Mouse (Mus musculus): ENCODE results near the gene 3300002I08Rik. TPM values are rescaled to one million over a fixed set of nuclear protein-coding genes. Genes with fewer than 3 reads are reported as not detected.
A peak's percentile ranks its signal among the peaks of the same experiment; 100 is the strongest.
"Not testable (repeated sequence)": the region's sequence is repeated elsewhere in the genome, so short reads cannot be mapped to it uniquely, and the experiment has no call there.

The 3300002I08Rik gene
- 8.5 and 9.4 TPM in 2 replicates for polyA plus RNA-seq (2015; fragmentation: Nextera tagmentation; extraction: Ambion mirVana)

DNA sequence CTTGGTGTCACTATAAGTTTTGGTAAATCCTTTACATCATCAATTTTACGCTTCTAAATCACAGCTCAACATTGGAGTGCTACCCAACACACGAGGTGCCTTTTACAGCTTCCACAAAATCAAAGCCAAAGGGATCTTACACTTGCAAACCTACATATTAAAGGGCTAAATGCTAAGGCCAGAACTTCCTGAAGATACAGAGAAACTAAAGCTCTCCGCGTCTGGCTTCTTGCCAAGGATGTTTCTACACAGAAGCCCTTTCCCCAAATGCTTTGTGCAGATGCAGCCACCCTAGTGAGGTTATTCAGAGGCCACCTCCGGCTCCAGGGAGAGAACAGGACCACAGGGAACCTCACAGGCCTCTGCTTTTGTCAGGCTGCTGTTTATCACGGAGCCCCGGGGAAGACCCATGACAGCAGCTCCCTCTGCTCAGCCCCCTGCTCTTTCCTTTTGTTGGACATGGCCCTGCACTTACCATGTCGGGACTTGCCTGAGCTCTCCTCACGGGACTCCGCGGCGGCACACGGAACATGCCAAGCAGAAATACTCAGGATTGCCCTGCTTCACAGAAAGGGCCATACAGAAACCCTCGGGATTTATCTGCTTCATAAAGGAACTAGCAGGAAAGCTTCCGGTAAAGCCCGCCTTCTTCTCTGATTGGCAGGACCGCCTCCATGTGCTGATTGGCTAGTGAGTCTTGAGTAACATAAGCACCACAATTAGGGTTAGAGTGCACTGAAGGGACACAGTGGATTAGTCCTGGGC is at the start of gene 3300002I08Rik:
Gene 3300002I08Rik (minus strand): TSS at position 653 of the 765 bp plus-strand sequence.
- Histone ChIP-seq H3K27ac (ENCODE audit: low read length) (peak within 1 kb of the TSS; percentile 63), H3K9ac (replicated peaks; ENCODE audit: low read length) (peak within 1 kb of the TSS; percentile 68), H3K4me3 (ENCODE audit: low read length) (peak within 1 kb of the TSS; percentile 60), H3K4me2 (replicated peaks; ENCODE audit: low read depth, low read length) (peak within 1 kb of the TSS; percentile 53)
- WGBS = 2% methylated on average over 16 of the region's 17 CpGs
- H3K9me3 ChIP-seq (ENCODE audit: low read length); H3K27me3 ChIP-seq (ENCODE audit: insufficient read depth, low read length); H3K36me3 ChIP-seq (ENCODE audit: insufficient read depth, low read length); H3K4me1 ChIP-seq (ENCODE audit: insufficient read depth, low read length): not testable (repeated sequence)
- peak; percentile 100 for ATAC-seq (ENCODE audit: low FRiP score, low TSS enrichment)

DNA sequence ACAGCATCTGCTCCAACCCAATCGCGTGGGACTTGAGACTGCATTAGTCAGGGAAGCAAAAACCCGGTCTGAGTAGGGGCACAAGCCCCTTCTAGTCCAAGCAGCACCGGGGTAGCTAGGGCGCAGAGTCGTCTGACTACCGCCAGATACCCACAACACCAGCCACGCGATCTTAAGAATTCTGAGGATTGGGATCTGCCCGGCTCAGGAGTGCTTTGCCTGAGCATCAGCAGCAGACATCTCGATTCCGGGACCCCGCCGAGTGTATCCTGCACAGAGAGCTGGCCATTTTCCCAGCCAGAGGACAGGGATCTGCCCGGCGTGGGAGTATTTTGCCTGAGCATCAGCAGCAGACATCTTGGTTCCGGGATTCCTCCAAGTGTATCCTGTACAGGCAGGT is 49.6 kb upstream of the 3300002I08Rik start:
- Histone ChIP-seq H3K36me3 (ENCODE audit: insufficient read depth, low read length) (peaks cover 14% of the 10 kb centered on the region), H3K9me3 (ENCODE audit: low read length) (peaks cover 17% of the 10 kb centered on the region)
- not testable (repeated sequence) for H3K4me3 ChIP-seq (ENCODE audit: low read length); H3K4me1 ChIP-seq (ENCODE audit: insufficient read depth, low read length); H3K27ac ChIP-seq (ENCODE audit: low read length); ATAC-seq (ENCODE audit: low FRiP score, low TSS enrichment); H3K4me2 ChIP-seq (replicated peaks; ENCODE audit: low read depth, low read length); H3K27me3 ChIP-seq (ENCODE audit: insufficient read depth, low read length); H3K9ac ChIP-seq (replicated peaks; ENCODE audit: low read length)
- 88% methylated on average over 17 of the region's 17 CpGs for WGBS

DNA sequence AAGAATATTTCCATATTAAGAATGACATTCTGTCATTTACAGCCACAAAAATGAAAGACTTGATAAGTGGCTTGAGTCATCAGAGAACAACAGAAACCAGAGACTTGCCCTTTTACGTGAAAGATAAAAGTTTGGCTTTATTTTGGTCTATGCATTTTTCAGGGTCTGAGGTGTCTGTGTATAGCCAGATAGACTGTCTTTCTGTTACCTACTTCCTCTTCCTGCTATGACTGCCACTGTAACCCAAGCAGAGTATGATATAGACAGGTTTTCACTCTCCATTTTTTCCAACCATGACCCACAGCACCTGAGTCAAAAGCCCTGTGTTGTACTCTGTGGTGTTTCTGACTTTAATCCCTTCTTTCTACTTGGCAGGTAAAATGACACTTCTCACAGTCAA is 27.6 kb upstream of the 3300002I08Rik start:
- no peak for ATAC-seq (ENCODE audit: low FRiP score, low TSS enrichment)

DNA sequence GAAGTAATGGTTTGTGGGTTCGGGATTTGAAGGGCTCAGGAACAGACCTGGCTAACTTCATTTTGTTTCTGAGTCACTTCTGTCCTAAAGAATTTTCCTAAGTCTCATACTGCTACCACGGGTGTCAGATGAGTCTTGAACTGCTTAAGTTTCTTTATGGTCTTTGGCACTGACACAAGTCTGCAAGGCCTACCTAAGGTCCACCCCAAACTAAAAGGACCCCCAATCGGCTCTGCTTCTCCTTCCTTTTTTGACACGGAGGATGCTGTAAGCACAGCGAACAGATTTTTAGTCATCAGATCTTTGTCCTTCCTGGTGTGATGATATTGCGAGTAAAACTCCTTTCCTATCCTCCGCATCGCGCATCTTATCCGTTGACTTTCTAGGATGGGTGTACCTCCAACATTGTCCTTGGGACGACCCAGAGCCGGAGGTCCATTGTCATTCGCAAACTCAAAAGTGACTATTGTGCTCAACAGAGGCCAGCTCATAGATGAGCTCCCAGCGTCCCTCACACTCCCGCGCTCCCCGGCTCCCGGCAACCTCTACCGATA is 23.1 kb upstream of the 3300002I08Rik start:
- not testable (repeated sequence) for H3K36me3 ChIP-seq (ENCODE audit: insufficient read depth, low read length); H3K27me3 ChIP-seq (ENCODE audit: insufficient read depth, low read length); H3K9ac ChIP-seq (replicated peaks; ENCODE audit: low read length); ATAC-seq (ENCODE audit: low FRiP score, low TSS enrichment); H3K4me1 ChIP-seq (ENCODE audit: insufficient read depth, low read length); H3K9me3 ChIP-seq (ENCODE audit: low read length); H3K4me3 ChIP-seq (ENCODE audit: low read length); H3K27ac ChIP-seq (ENCODE audit: low read length); H3K4me2 ChIP-seq (replicated peaks; ENCODE audit: low read depth, low read length)
- 92% methylated on average over 18 of the region's 19 CpGs for WGBS

More for the DNA sequence above, 27.6 kb upstream of the 3300002I08Rik start:
- Histone ChIP-seq H3K9ac (replicated peaks; ENCODE audit: low read length) (no peak overlapping the region), H3K4me2 (replicated peaks; ENCODE audit: low read depth, low read length) (no peak overlapping the region), H3K4me3 (ENCODE audit: low read length) (no peak overlapping the region), H3K27ac (ENCODE audit: low read length) (no peak overlapping the region), H3K36me3 (ENCODE audit: insufficient read depth, low read length) (no peaks in the 10 kb centered on the region), H3K27me3 (ENCODE audit: insufficient read depth, low read length) (no peaks in the 10 kb centered on the region), H3K9me3 (ENCODE audit: low read length) (no peaks in the 10 kb centered on the region), H3K4me1 (ENCODE audit: insufficient read depth, low read length) (no peaks in the 10 kb centered on the region)
- WGBS = 79% methylated on average over 1 of the region's 1 CpGs

DNA sequence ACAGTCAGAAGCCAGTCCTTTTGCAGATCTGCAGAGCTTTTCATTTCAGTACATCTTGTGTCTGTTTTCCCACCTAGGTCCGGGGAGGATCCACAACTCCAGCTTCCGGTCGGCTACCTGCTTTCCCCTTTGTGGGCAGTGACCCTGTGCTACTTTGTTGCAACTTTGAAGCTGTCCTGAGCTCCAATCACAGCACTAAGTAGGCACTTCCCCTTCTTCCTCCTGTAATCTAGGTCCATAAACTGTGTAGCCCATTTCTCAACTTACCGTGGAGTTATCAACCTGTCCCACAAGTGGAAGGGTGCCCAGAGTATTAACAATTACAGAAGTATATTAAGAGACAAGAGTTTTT is 289 bp upstream of the 3300002I08Rik start:
- Histone ChIP-seq H3K27ac (ENCODE audit: low read length) (peak overlapping the region; percentile 44; the same call in 1 of the 2 replicates), H3K27me3 (ENCODE audit: insufficient read depth, low read length) (no peaks in the 10 kb centered on the region), H3K9me3 (ENCODE audit: low read length) (no peaks in the 10 kb centered on the region), H3K9ac (replicated peaks; ENCODE audit: low read length) (peak overlapping the region; percentile 50), H3K4me2 (replicated peaks; ENCODE audit: low read depth, low read length) (peak overlapping the region; percentile 53), H3K4me3 (ENCODE audit: low read length) (peak overlapping the region; percentile 60), H3K4me1 (ENCODE audit: insufficient read depth, low read length) (0 out of 2 replicates have a peak, but pooled peaks cover 3% of the 10 kb centered on the region), H3K36me3 (ENCODE audit: insufficient read depth, low read length) (no peaks in the 10 kb centered on the region)
- 4% methylated on average over 4 of the region's 4 CpGs for WGBS
- peak; percentile 69 for ATAC-seq (ENCODE audit: low FRiP score, low TSS enrichment)

DNA sequence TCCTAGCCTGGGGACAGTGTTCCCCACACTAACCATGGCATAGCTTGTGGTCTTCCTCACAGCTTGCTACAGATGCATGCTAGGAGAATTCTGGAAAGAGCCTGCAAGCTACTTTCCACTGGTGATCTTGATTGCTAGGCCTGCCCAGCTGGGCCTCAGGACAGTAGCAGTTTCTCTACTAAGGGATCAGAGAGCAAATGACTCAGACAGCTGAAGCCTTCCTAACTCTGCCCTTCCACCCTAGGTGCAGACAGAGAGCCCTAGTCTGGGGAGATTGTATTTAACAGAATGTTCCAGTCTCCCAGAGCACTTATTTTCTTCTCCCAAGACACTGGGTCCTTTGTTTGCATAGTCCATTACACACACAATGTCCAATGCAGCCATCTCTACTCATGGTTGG is 5.4 kb downstream of the 3300002I08Rik start:
- ATAC-seq (ENCODE audit: low FRiP score, low TSS enrichment) = not testable (repeated sequence)

DNA sequence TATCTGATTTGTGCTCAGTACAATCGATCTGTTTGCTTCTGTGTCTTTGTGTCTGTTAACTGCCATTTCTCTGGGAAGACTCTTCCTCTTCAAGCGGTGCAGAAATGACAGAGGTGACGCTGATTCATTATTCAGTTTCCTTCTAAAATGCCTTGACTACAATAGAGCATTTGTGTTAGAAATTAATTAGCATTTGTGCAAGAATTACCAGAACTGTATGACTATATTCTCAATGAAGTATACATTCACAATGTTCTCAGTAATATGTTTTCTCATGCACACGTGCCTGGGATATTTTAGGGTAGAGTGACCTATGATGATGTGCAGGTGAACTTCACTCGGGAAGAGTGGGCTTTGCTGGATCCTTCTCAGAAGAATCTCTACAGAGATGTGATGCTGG is 39.2 kb downstream of the 3300002I08Rik start, which contains the start of gene Gm10130:
Gene Gm10130 (plus strand): TSS at position 301 of the 400 bp plus-strand sequence.
- H3K9ac ChIP-seq (replicated peaks; ENCODE audit: low read length) = no peak within 1 kb of the TSS
- no peaks in the 10 kb centered on the region for H3K27me3 ChIP-seq (ENCODE audit: insufficient read depth, low read length)
- H3K4me1 ChIP-seq (ENCODE audit: insufficient read depth, low read length) = no peaks in the 10 kb centered on the region
- H3K36me3 ChIP-seq (ENCODE audit: insufficient read depth, low read length) = peaks cover 55% of the 10 kb centered on the region
- WGBS = 94% methylated on average over 5 of the region's 5 CpGs
- no peak within 1 kb of the TSS for H3K4me2 ChIP-seq (replicated peaks; ENCODE audit: low read depth, low read length)
- no peak within 1 kb of the TSS for H3K27ac ChIP-seq (ENCODE audit: low read length)
- H3K9me3 ChIP-seq (ENCODE audit: low read length) = peaks cover 35% of the 10 kb centered on the region
- no peak within 1 kb of the TSS for H3K4me3 ChIP-seq (ENCODE audit: low read length)
- no peak for ATAC-seq (ENCODE audit: low FRiP score, low TSS enrichment)

More for the DNA sequence above, 5.4 kb downstream of the 3300002I08Rik start:
- H3K27me3 ChIP-seq (ENCODE audit: insufficient read depth, low read length); H3K36me3 ChIP-seq (ENCODE audit: insufficient read depth, low read length); H3K27ac ChIP-seq (ENCODE audit: low read length); H3K9me3 ChIP-seq (ENCODE audit: low read length); H3K4me1 ChIP-seq (ENCODE audit: insufficient read depth, low read length); H3K4me3 ChIP-seq (ENCODE audit: low read length); H3K9ac ChIP-seq (replicated peaks; ENCODE audit: low read length); H3K4me2 ChIP-seq (replicated peaks; ENCODE audit: low read depth, low read length): not testable (repeated sequence)

DNA sequence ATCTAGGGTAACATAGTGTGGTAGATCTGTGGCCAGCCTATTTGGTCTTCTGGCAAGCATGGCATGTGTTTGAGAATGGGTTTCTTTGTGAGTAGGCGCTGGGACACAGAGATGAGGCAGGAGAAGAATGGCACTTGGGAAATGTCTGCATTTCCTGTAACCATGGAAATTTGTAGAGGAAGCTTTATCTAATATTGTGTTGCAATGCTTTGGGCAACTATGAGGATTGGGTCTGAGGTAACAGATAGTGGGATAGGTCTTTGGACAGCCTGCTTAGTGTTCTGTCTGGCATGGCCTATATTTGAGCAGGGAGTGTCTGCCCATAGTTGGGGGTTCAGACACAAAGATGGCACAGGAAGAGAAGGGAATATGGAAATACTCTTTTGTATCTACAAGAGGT is 43.6 kb downstream of the 3300002I08Rik start:
- Histone ChIP-seq H3K27me3 (ENCODE audit: insufficient read depth, low read length) (no peaks in the 10 kb centered on the region), H3K4me3 (ENCODE audit: low read length) (no peak overlapping the region), H3K4me1 (ENCODE audit: insufficient read depth, low read length) (no peaks in the 10 kb centered on the region), H3K9me3 (ENCODE audit: low read length) (peaks cover 44% of the 10 kb centered on the region), H3K4me2 (replicated peaks; ENCODE audit: low read depth, low read length) (no peak overlapping the region), H3K36me3 (ENCODE audit: insufficient read depth, low read length) (peaks cover 66% of the 10 kb centered on the region), H3K27ac (ENCODE audit: low read length) (no peak overlapping the region), H3K9ac (replicated peaks; ENCODE audit: low read length) (no peak overlapping the region)
- ATAC-seq (ENCODE audit: low FRiP score, low TSS enrichment) = no peak
- 94% methylated on average over 1 of the region's 1 CpGs for WGBS

DNA sequence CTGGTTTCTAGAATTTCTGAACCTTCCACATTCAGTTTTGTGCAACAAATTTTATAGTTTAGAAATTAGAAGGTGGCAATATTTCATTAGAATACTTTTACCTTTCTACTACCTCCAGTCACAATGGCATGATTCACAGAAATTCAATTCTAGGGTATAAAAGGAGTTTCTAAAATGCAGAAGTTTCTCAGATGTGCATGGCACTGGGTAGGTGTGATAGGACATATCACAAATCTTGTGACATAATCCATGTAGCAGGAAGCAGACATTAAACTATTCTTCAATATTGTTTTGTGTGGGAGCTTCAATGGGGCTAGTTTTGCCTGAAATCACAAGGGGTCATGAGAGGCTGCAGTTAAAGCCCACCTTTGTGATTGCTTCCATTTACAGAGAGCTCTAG is 46.4 kb downstream of the 3300002I08Rik start:
- no peaks in the 10 kb centered on the region for H3K4me1 ChIP-seq (ENCODE audit: insufficient read depth, low read length)
- no peak overlapping the region for H3K9ac ChIP-seq (replicated peaks; ENCODE audit: low read length)
- no peak for ATAC-seq (ENCODE audit: low FRiP score, low TSS enrichment)
- no peaks in the 10 kb centered on the region for H3K27me3 ChIP-seq (ENCODE audit: insufficient read depth, low read length)
- H3K9me3 ChIP-seq (ENCODE audit: low read length) = peaks cover 40% of the 10 kb centered on the region
- no peak overlapping the region for H3K4me2 ChIP-seq (replicated peaks; ENCODE audit: low read depth, low read length)
- no peak overlapping the region for H3K4me3 ChIP-seq (ENCODE audit: low read length)
- H3K27ac ChIP-seq (ENCODE audit: low read length) = no peak overlapping the region
- peaks cover 53% of the 10 kb centered on the region for H3K36me3 ChIP-seq (ENCODE audit: insufficient read depth, low read length)

Data from kidney, embryonic 16.5 days (tissue).